Mouse (Mus musculus): ENCODE results near the gene Tsnax. TPM values are rescaled to one million over a fixed set of nuclear protein-coding genes. Genes with fewer than 3 reads are reported as not detected.
A peak's percentile ranks its signal among the peaks of the same experiment; 100 is the strongest.

The Tsnax gene
- polyA plus RNA-seq, 1 experiment from 2014 or later = 130 TPM

DNA sequence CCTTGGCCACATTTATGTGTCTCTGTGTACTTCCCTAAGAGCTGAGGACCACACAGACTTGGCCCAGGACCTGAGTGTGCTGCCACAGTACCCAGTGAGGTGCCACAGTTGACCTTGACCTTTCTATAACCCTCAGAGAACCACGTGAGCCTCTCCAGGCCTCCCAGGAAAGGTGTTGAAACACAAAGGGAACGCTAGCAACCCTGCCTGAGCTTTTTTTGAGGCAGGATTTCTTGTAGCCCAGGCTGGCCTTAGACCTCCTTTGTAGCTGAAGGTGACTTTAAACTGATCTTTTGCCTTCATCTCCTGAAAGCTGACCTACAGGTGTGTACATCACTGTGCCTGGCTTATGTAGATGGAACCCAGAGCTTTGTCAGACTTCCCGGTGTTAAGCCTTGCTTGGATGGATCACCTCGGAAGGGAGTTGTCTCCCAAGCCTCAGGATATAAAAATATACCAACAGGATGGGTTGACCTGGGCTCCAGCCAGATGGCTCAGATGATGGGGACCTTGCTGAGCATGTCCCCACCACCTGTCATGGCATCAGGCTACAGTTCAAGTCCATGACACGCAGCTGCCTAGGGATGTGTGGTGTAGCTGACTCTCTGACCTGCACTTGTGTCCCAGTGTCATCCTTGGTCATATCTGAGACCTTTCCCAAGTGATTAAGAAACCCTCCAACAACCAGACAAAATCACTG, 36.4 kb downstream of the Tsnax start:
- Histone ChIP-seq H3K4me1 (ENCODE audit: control insufficient read depth, insufficient read depth, low read length) (peaks cover 5% of the 10 kb centered on the region; the same call in 1 of the 2 replicates), H3K9ac (ENCODE audit: low read depth, low read length) (no peak overlapping the region), H3K27ac (replicated peaks; ENCODE audit: low read depth, low read length) (no peak overlapping the region), H3K27me3 (replicated peaks; ENCODE audit: control insufficient read depth, insufficient read depth, low read length) (peaks cover 10% of the 10 kb centered on the region), H3K4me2 (ENCODE audit: low read depth, low read length) (no peak overlapping the region), H3K4me3 (ENCODE audit: low read depth, low read length) (no peak overlapping the region), H3K9me3 (ENCODE audit: control insufficient read depth, low read length) (0 out of 2 replicates have a peak, but pooled peaks cover 3% of the 10 kb centered on the region), H3K36me3 (ENCODE audit: control insufficient read depth, insufficient read depth, low read length) (no peaks in the 10 kb centered on the region)
- WGBS = 71% methylated on average over 5 of the region's 5 CpGs
- no peak for ATAC-seq (ENCODE audit: low read depth)
- no peak for DNase-seq (ENCODE audit: low spot score)

DNA sequence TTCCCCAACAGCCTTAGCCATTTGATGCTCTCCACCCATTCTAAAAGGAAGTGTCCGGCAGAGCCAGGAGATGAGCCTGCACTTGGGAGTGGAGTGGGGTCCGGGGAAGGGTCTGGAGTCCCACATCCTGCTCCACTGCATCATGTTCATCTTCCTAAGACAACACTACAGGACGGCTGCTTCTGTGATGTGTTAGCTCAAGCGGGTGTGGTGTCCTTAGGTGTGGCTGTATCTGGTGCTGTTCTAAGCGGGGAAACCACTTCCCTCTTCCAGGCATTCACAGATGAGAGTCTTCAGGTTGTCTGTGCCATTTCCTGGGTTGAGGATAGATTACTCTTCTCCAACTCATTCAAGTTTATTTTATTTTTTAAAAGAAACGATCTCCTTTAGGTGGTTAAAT, 37.0 kb downstream of the Tsnax start:
- ATAC-seq (ENCODE audit: low read depth) = no peak
- no peak for DNase-seq (ENCODE audit: low spot score)
- H3K27me3 ChIP-seq (replicated peaks; ENCODE audit: control insufficient read depth, insufficient read depth, low read length) = peaks cover 15% of the 10 kb centered on the region
- no peak overlapping the region for H3K27ac ChIP-seq (replicated peaks; ENCODE audit: low read depth, low read length)
- H3K4me2 ChIP-seq (ENCODE audit: low read depth, low read length) = no peak overlapping the region
- H3K9me3 ChIP-seq (ENCODE audit: control insufficient read depth, low read length) = 0 out of 2 replicates have a peak, but pooled peaks cover 3% of the 10 kb centered on the region
- WGBS = 78% methylated on average over 6 of the region's 6 CpGs
- no peaks in the 10 kb centered on the region for H3K36me3 ChIP-seq (ENCODE audit: control insufficient read depth, insufficient read depth, low read length)
- peaks cover 5% of the 10 kb centered on the region; the same call in 1 of the 2 replicates for H3K4me1 ChIP-seq (ENCODE audit: control insufficient read depth, insufficient read depth, low read length)
- H3K9ac ChIP-seq (ENCODE audit: low read depth, low read length) = no peak overlapping the region
- H3K4me3 ChIP-seq (ENCODE audit: low read depth, low read length) = no peak overlapping the region

- ATAC-seq (ENCODE audit: low read depth) (no peak), DNase-seq (ENCODE audit: low spot score) (peak; percentile 70)
- H3K4me3 ChIP-seq (ENCODE audit: low read depth, low read length) = no peak overlapping the region
- peaks cover 25% of the 10 kb centered on the region for H3K27me3 ChIP-seq (replicated peaks; ENCODE audit: control insufficient read depth, insufficient read depth, low read length)
- H3K9me3 ChIP-seq (ENCODE audit: control insufficient read depth, low read length) = no peaks in the 10 kb centered on the region
- no peak overlapping the region for H3K4me2 ChIP-seq (ENCODE audit: low read depth, low read length)
- no peaks in the 10 kb centered on the region for H3K36me3 ChIP-seq (ENCODE audit: control insufficient read depth, insufficient read depth, low read length)
- H3K27ac ChIP-seq (replicated peaks; ENCODE audit: low read depth, low read length) = no peak overlapping the region
- H3K4me1 ChIP-seq (ENCODE audit: control insufficient read depth, insufficient read depth, low read length) = 0 out of 2 replicates have a peak, but pooled peaks cover 5% of the 10 kb centered on the region
- no peak overlapping the region for H3K9ac ChIP-seq (ENCODE audit: low read depth, low read length)
- 49% methylated on average over 2 of the region's 2 CpGs for WGBS
Measured at GRCm38 (mm10) chr8:125052026-125052425, 39.2 kb downstream of the Tsnax start.

DNA sequence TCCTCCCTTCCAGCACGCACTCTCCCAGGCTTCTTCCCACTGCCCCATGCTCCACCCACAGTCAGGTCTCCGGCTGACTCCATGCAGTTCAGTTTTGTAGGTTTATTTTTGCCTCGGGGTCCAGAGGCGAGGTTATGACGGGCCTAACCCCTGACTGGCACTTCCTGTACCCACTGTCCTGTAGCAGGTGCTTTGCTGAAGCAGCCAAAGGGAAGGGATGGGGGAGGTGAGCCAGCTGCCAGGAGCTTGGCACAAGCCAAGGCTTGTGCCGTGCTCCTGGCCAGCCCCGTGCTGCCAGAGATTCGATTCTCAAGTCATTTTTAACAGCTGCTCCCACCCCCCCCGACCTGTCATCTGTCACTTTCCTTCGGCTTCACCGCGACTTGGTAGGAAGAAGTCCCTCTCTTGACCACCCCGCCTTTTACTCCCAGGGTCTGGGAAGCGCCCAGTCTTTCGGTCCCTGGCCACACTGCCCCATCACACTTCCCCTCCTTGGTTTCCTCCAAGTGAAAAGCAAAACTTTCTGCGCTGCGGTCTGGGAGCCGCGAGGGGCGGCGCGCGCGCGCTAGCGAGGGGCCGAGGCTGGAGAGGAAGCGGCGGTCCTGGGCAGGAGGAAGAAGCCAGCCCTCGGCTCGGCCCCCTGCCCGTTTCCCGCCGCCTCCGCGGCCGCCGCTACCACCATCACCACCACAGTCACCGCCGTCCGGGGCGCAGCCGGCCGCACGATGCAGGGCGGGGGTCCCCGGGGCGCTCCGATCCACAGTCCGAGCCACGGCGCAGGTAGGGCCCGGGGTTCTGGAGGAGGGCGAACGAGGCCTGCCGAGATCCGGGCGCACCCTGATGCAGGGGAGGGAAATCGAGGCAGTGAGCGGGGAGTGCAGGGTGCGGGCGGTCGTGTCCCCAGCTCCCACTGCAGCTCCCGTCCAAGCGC, 41.0 kb downstream of the Tsnax start, which contains the start of gene Disc1:
Disc1 (plus strand) TSS at position 691 of the 931 bp plus-strand sequence.
- ATAC-seq (ENCODE audit: low read depth) = peak; percentile 58
- H3K27ac ChIP-seq (replicated peaks; ENCODE audit: low read depth, low read length) = peak within 1 kb of the TSS; percentile 78
- peak within 1 kb of the TSS; percentile 94 for H3K4me2 ChIP-seq (ENCODE audit: low read depth, low read length)
- no peaks in the 10 kb centered on the region for H3K9me3 ChIP-seq (ENCODE audit: control insufficient read depth, low read length)
- peak; percentile 52 for DNase-seq (ENCODE audit: low spot score)
- H3K27me3 ChIP-seq (replicated peaks; ENCODE audit: control insufficient read depth, insufficient read depth, low read length) = peaks cover 25% of the 10 kb centered on the region
- 0 out of 2 replicates have a peak, but pooled peaks cover 5% of the 10 kb centered on the region for H3K4me1 ChIP-seq (ENCODE audit: control insufficient read depth, insufficient read depth, low read length)
- H3K9ac ChIP-seq (ENCODE audit: low read depth, low read length) = peak within 1 kb of the TSS; percentile 80
- WGBS = 2% methylated on average over 29 of the region's 65 CpGs
- H3K4me3 ChIP-seq (ENCODE audit: low read depth, low read length) = peak within 1 kb of the TSS; percentile 77
- H3K36me3 ChIP-seq (ENCODE audit: control insufficient read depth, insufficient read depth, low read length) = no peaks in the 10 kb centered on the region

GRCm38 (mm10) chr8:125054436-125054810, 41.6 kb downstream of the Tsnax start:
- H3K27ac ChIP-seq (replicated peaks; ENCODE audit: low read depth, low read length) = peak overlapping the region; percentile 78
- ATAC-seq (ENCODE audit: low read depth) = peak; percentile 53

DNA sequence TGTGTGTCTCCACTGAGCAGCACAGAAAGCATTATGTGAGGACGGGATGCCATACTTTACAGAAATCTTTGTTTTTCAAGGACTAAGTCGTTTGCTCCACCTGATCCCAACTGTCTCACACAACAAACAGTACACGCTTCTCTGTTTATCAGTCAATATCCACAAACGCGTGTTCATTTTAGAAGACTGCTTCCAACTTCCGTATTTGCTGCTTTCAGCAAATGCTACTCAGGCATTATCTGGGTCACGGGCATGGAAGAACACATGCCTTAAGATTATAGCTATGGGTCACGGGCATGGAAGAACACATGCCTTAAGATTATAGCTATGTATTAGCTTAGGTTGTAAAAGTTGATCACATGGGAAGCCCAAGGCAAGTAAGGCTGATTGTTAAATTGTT, 48.1 kb downstream of the Tsnax start:
- Histone ChIP-seq H3K4me3 (ENCODE audit: low read depth, low read length) (no peak overlapping the region), H3K9ac (ENCODE audit: low read depth, low read length) (no peak overlapping the region), H3K4me2 (ENCODE audit: low read depth, low read length) (no peak overlapping the region), H3K27ac (replicated peaks; ENCODE audit: low read depth, low read length) (no peak overlapping the region), H3K27me3 (replicated peaks; ENCODE audit: control insufficient read depth, insufficient read depth, low read length) (no peaks in the 10 kb centered on the region), H3K4me1 (ENCODE audit: control insufficient read depth, insufficient read depth, low read length) (no peaks in the 10 kb centered on the region), H3K9me3 (ENCODE audit: control insufficient read depth, low read length) (no peaks in the 10 kb centered on the region), H3K36me3 (ENCODE audit: control insufficient read depth, insufficient read depth, low read length) (no peaks in the 10 kb centered on the region)
- ATAC-seq (ENCODE audit: low read depth) = no peak
- no peak for DNase-seq (ENCODE audit: low spot score)
- 80% methylated on average over 8 of the region's 8 CpGs for WGBS

More at GRCm38 (mm10) chr8:125054436-125054810, 41.6 kb downstream of the Tsnax start:
- Histone ChIP-seq H3K9me3 (ENCODE audit: control insufficient read depth, low read length) (no peaks in the 10 kb centered on the region), H3K36me3 (ENCODE audit: control insufficient read depth, insufficient read depth, low read length) (no peaks in the 10 kb centered on the region), H3K4me2 (ENCODE audit: low read depth, low read length) (peak overlapping the region; percentile 94), H3K27me3 (replicated peaks; ENCODE audit: control insufficient read depth, insufficient read depth, low read length) (peaks cover 25% of the 10 kb centered on the region), H3K4me1 (ENCODE audit: control insufficient read depth, insufficient read depth, low read length) (0 out of 2 replicates have a peak, but pooled peaks cover 5% of the 10 kb centered on the region), H3K4me3 (ENCODE audit: low read depth, low read length) (peak overlapping the region; percentile 77), H3K9ac (ENCODE audit: low read depth, low read length) (peak overlapping the region; percentile 80)
- 0% methylated on average over 21 of the region's 38 CpGs for WGBS
- peak; percentile 47 for DNase-seq (ENCODE audit: low spot score)

GRCm38 (mm10) chr8:125065596-125065995, 52.8 kb downstream of the Tsnax start:
- Histone ChIP-seq H3K27me3 (replicated peaks; ENCODE audit: control insufficient read depth, insufficient read depth, low read length) (no peaks in the 10 kb centered on the region), H3K9me3 (ENCODE audit: control insufficient read depth, low read length) (no peaks in the 10 kb centered on the region), H3K27ac (replicated peaks; ENCODE audit: low read depth, low read length) (no peak overlapping the region), H3K4me3 (ENCODE audit: low read depth, low read length) (no peak overlapping the region), H3K36me3 (ENCODE audit: control insufficient read depth, insufficient read depth, low read length) (no peaks in the 10 kb centered on the region), H3K4me2 (ENCODE audit: low read depth, low read length) (no peak overlapping the region), H3K4me1 (ENCODE audit: control insufficient read depth, insufficient read depth, low read length) (no peaks in the 10 kb centered on the region; the same call in 1 of the 2 replicates), H3K9ac (ENCODE audit: low read depth, low read length) (no peak overlapping the region)
- DNase-seq (ENCODE audit: low spot score) = no peak
- no peak for ATAC-seq (ENCODE audit: low read depth)
- WGBS = 90% methylated on average over 6 of the region's 6 CpGs

DNA sequence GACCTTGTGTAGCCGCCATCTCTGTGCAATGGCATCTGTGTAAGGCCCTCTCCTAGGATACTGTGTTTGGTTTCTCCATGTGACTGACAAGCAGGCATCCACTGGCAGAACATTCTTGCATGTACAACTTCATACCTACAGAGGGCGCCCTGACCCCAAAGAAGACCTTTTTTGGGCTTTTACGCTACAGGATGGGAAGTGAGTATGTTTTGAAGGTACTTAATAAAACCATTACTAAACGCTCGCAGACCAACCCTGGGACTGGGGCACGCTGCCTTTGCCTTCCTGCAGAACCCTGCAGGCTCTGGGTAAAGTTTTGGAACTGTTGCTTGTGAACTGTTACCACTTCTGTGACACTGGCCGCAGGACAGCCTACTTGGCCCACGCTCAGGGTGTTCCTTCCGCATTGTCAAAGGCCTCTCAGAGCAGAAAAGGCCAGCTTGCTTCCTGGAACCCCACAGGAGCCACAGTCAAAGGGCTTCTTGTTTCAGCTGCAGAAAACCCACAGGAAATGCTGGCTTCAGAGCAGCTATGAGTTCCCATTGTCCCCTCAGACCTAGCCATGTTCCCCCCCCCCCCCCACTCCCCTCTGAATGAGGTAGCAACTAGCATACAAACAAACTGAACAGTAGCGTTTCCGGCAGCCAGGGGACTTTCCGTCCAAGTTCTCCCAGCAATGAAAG, 54.3 kb downstream of the Tsnax start:
- no peaks in the 10 kb centered on the region for H3K27me3 ChIP-seq (replicated peaks; ENCODE audit: control insufficient read depth, insufficient read depth, low read length)
- no peaks in the 10 kb centered on the region; the same call in 1 of the 2 replicates for H3K4me1 ChIP-seq (ENCODE audit: control insufficient read depth, insufficient read depth, low read length)
- H3K27ac ChIP-seq (replicated peaks; ENCODE audit: low read depth, low read length) = peak overlapping the region; percentile 46
- 0 out of 2 replicates have a peak overlapping the region, but pooled peaks have one; percentile 25 for H3K9ac ChIP-seq (ENCODE audit: low read depth, low read length)
- peak overlapping the region; percentile 31 for H3K4me2 ChIP-seq (ENCODE audit: low read depth, low read length)
- DNase-seq (ENCODE audit: low spot score) (peak; percentile 84), ATAC-seq (ENCODE audit: low read depth) (peak; percentile 77)
- H3K36me3 ChIP-seq (ENCODE audit: control insufficient read depth, insufficient read depth, low read length) = no peaks in the 10 kb centered on the region
- WGBS = 14% methylated on average over 12 of the region's 12 CpGs
- no peak overlapping the region for H3K4me3 ChIP-seq (ENCODE audit: low read depth, low read length)
- H3K9me3 ChIP-seq (ENCODE audit: control insufficient read depth, low read length) = no peaks in the 10 kb centered on the region

Measured in embryonic facial prominence, embryonic 14.5 days (tissue).